Mouse (Mus musculus): ENCODE results near the gene Taar7a.

GRCm38 (mm10) chr10:23993381-23993780, at the start of gene Taar7a:
- no peak for TF ChIP-seq GATA1 (IDR thresholded peaks at IDR 0.05; ENCODE audit: borderline replicate concordance, low read length)
- no peak for TF ChIP-seq CTCF (IDR thresholded peaks at IDR 0.05; ENCODE audit: low read depth, low read length)
- no peak for TF ChIP-seq GATA2 (IDR thresholded peaks at IDR 0.05; ENCODE audit: borderline replicate concordance, low read depth, low read length)
